30 mouse cellular contexts compared by ENCODE assay signal in the genomic region with DNA sequence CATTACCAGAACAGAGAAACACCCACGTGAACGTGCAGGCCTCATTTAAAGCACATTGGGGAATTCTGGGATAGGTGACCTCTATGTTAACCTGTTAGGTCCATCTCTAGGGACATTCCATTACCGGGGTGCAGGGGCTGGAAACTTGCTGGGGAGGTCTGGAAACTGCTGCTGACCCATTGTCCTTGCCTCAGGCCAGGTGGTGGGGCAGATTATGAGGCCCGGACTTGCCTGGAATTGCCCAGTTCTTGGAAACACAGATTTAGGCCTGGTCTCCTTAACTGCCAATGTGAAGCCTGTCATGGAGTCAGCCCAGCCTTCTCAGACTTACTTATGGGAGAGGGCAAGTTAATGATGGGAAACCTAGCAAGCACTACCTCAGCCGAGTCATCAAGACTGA.
"Had no signal": no experiment of that assay in that cellular context is flagged by ENCODE, and none has a peak within 500 bp of the region (broad histone marks: within the 10 kb centered on the region; RNA-seq: fewer than 3 reads in every experiment).

No protein-coding gene starts in this region.

- H3K4me3 ChIP-seq: heart, embryonic 12.5 days; heart, embryonic 13.5 days; heart, embryonic 15.5 days; hindbrain, embryonic 10.5 days; hindbrain, embryonic 12.5 days; hindbrain, embryonic 13.5 days; hindbrain, embryonic 15.5 days; intestine, embryonic 15.5 days; kidney, embryonic 15.5 days; layer of hippocampus, adult 2 months; left cerebral cortex, adult 2 months had no signal

- H3K9ac ChIP-seq: heart, embryonic 12.5 days; heart, embryonic 13.5 days; heart, embryonic 15.5 days; hindbrain, embryonic 12.5 days; hindbrain, embryonic 13.5 days; hindbrain, embryonic 14.5 days; hindbrain, embryonic 15.5 days; intestine, embryonic 15.5 days; kidney, embryonic 15.5 days had no signal

- H3K27me3 ChIP-seq: heart, embryonic 12.5 days; heart, embryonic 13.5 days; heart, embryonic 15.5 days; hindbrain, embryonic 12.5 days; hindbrain, embryonic 13.5 days; hindbrain, embryonic 15.5 days; intestine, embryonic 15.5 days; kidney, embryonic 15.5 days had no signal

- H3K27ac ChIP-seq: heart, embryonic 13.5 days; heart, embryonic 15.5 days; hindbrain, embryonic 10.5 days; hindbrain, embryonic 12.5 days; hindbrain, embryonic 13.5 days; hindbrain, embryonic 14.5 days; hindbrain, embryonic 15.5 days; hindbrain, postnatal 0 days; intestine, embryonic 15.5 days; kidney, embryonic 15.5 days; kidney, postnatal 0 days; layer of hippocampus, adult 2 months; left cerebral cortex, adult 2 months had no signal

- DNase-seq: heart, postnatal 10 days; heart, postnatal 14 days; heart, postnatal 36 days; heart, postnatal 4 days; kidney, adult 11 months; kidney, adult 18-20 months; kidney, adult 2 months; kidney, adult 8-10 months; kidney, adult 9 months; kidney, postnatal 10 days; kidney, postnatal 14 days; kidney, postnatal 25 days; kidney, postnatal 36 days; kidney, postnatal 4 days; layer of hippocampus, adult 9-11 months; layer of hippocampus, postnatal 36 days had no signal

- H3K36me3 ChIP-seq: heart, embryonic 12.5 days; heart, embryonic 13.5 days; heart, embryonic 15.5 days; hindbrain, embryonic 10.5 days; hindbrain, embryonic 12.5 days; hindbrain, embryonic 13.5 days; hindbrain, embryonic 15.5 days; intestine, embryonic 15.5 days; kidney, embryonic 15.5 days had no signal

- H3K9me3 ChIP-seq: heart, embryonic 12.5 days; heart, embryonic 13.5 days; heart, embryonic 15.5 days; hindbrain, embryonic 10.5 days; hindbrain, embryonic 12.5 days; hindbrain, embryonic 13.5 days; hindbrain, embryonic 15.5 days; intestine, embryonic 15.5 days; kidney, embryonic 15.5 days had no signal

- H3K4me1 ChIP-seq: hindbrain, embryonic 15.5 days had no signal
